Mouse (Mus musculus): Measurements from ENCODE around the gene Hsp90aa1. TPM values are rescaled to one million over a fixed set of nuclear protein-coding genes. Genes with fewer than 3 reads are reported as not detected.
"Not testable (repeated sequence)": the region's sequence is repeated elsewhere in the genome, so short reads cannot be mapped to it uniquely, and the experiment has no call there.

The Hsp90aa1 gene
- polyA plus RNA-seq, 1 experiment from 2014 or later = 1,082 TPM

DNA sequence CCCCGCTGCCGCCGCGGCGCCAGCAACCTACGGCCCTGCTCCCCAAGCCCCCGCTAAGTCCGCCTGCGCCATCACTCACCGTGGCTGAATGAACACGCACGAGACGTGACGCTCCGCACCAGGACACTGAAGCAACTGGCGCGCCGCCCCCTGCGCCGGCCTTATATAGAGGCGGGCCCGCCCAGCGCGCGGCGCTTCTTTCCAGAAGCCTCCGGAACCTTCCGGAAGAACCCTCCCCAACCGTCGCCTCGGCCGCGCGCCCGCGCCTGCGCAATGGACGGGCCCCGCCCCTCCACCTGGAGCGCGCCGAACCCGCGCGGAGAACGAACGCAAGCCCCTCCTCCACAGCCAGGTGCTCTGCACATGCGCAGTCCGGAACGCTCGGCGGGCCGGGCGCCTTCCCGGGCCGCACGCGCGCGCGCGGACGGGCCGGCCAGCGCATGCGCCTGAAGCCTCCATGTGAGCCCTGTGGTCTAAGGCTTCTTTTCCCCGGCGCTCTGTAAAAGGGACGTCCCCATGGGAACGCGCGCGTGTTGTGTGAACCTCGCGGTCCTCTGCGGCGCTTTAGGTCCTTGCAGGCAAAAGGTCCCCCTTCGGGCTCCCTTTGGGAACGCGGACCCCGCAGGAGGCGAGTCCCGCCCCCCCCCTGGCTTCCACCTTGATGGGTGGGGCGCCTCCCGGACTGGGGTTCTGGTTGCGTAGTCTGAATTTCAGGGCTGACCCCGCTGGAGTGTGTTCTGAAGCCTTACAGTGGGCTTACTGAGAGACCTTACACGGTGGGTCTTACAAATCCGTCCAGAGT lies 6.2 kb downstream of the Hsp90aa1 start:
- peak; percentile 98 for DNase-seq (ENCODE audit: low spot score)
- Histone ChIP-seq H3K27ac (peak overlapping the region; percentile 100), H3K9me3 (no peaks in the 10 kb centered on the region), H3K36me3 (peaks cover 27% of the 10 kb centered on the region), H3K4me1 (peaks cover 45% of the 10 kb centered on the region), H3K27me3 (ENCODE audit: insufficient read depth, poor library complexity, severe bottlenecking) (no peaks in the 10 kb centered on the region), H3K4me3 (peak overlapping the region; percentile 100)
- WGBS = under 1% methylated on average over 89 of the region's 89 CpGs

DNA sequence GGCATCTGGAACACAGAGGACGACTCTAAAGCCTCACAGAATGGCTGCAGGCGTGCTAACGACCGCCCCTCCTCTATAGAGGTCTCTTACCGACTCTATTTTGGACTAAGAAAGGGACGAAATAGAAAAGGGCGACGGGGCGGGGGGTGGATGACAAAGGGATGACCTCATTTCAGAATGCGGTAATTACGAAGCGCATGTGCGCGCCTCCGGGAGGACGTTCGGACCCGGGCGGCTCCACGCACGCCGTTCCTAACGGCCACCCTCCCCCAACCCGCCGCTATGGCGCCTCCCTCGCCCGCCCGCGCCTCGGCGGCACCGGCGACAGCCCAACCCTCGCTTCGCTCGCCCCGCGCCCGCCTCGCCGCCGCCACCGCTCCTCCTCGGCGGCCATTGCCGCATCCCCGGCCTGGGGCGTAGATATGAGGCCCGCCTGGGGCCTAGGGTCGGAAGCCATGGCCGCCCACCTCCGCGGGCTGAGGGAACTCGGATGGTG lies 6.8 kb downstream of the Hsp90aa1 start:
- Histone ChIP-seq H3K4me1 (peaks cover 39% of the 10 kb centered on the region), H3K4me3 (peak overlapping the region; percentile 100), H3K27me3 (ENCODE audit: insufficient read depth, poor library complexity, severe bottlenecking) (no peaks in the 10 kb centered on the region), H3K27ac (peak overlapping the region; percentile 100), H3K36me3 (peaks cover 29% of the 10 kb centered on the region), H3K9me3 (no peaks in the 10 kb centered on the region)
- DNase-seq (ENCODE audit: low spot score) = peak; percentile 86
- WGBS = under 1% methylated on average over 55 of the region's 55 CpGs

DNA sequence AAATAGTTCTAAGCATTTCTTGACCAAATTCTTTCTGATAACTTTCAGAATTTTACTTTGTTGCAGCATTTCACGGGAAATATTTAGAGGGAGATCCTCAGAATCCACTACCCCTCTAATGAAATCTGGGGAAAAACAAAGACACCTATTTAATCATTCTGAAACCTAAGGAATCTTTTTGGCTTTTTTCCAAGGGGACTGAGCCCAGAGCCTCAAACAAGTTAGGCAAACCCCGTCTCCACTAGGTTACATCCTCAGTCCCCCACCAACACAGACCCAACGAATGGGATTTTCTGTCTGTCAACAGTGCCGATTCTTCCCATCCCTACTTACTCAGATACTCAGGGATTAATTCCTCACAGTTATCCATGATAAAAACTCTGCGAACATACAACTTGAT lies 9.2 kb downstream of the Hsp90aa1 start:
- DNase-seq (ENCODE audit: low spot score); H3K9me3 ChIP-seq; H3K27me3 ChIP-seq (ENCODE audit: insufficient read depth, poor library complexity, severe bottlenecking); H3K4me3 ChIP-seq; H3K27ac ChIP-seq: not testable (repeated sequence)
- H3K36me3 ChIP-seq = peaks cover 52% of the 10 kb centered on the region
- H3K4me1 ChIP-seq = peaks cover 22% of the 10 kb centered on the region
- WGBS = 82% methylated on average over 5 of the region's 5 CpGs

DNA sequence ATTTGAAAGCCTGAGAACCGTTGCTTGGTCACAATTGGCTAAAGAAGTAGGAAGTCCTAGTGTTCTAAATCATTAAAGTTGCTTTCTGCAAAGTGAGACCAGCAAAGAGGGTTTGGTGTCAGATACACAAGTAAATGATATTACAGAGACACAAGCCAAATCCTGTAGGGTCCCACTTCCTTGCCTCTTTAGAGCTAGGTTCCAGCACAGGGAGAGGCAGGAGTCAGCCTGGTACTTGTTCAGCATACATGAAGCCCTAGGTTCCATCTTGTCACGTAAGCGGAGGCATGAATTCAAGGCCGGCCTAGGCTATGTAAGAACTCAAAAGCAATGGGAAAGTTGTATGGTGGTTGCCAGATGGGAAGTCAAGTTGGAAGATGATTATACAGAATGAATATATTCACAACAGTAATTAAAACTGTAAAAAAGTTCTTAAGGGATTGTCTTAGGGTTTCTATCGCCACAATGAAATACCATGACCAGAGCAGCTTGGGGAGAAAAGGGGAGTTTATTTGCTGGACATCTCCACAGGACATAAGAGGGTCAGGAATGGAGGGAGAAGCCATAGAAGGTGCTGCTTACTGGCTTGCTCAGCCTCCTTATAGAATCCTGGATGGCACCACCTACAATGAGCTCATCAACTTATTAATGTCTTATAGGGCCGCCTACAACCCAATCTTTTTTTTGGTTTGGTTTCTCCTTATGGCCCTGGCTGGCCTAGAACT lies 12.4 kb downstream of the Hsp90aa1 start:
- WGBS = 86% methylated on average over 6 of the region's 6 CpGs
- H3K27ac ChIP-seq = no peak overlapping the region

DNA sequence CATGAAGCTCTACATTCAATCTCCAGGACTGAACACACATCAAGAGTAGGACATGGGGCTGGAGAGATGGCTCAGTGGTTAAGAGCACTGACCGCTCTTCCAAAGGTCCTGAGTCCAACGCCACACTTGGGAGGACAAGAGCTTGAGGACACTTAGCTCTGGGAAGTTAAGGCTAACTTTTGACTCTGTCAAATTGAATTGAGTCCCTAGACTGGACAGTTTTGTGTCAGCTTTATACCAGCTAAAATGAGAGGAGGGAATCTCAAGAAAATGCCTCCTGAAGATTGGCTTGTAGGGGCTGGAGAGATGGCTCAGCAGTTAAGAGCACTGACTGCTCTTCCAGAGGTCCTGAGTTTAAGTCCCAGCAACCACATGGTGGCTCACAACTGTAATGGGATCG lies 13.6 kb downstream of the Hsp90aa1 start:
- not testable (repeated sequence) for H3K9me3 ChIP-seq; DNase-seq (ENCODE audit: low spot score); H3K27ac ChIP-seq; H3K27me3 ChIP-seq (ENCODE audit: insufficient read depth, poor library complexity, severe bottlenecking); H3K4me3 ChIP-seq; H3K4me1 ChIP-seq
- 94% methylated on average over 3 of the region's 3 CpGs for WGBS
- peaks cover 59% of the 10 kb centered on the region for H3K36me3 ChIP-seq

More for the DNA sequence above, 12.4 kb downstream of the Hsp90aa1 start:
- Histone ChIP-seq H3K9me3 (no peaks in the 10 kb centered on the region), H3K27me3 (ENCODE audit: insufficient read depth, poor library complexity, severe bottlenecking) (no peaks in the 10 kb centered on the region), H3K36me3 (peaks cover 67% of the 10 kb centered on the region), H3K4me3 (no peak overlapping the region), H3K4me1 (peaks cover 14% of the 10 kb centered on the region)
- no peak for DNase-seq (ENCODE audit: low spot score)

DNA sequence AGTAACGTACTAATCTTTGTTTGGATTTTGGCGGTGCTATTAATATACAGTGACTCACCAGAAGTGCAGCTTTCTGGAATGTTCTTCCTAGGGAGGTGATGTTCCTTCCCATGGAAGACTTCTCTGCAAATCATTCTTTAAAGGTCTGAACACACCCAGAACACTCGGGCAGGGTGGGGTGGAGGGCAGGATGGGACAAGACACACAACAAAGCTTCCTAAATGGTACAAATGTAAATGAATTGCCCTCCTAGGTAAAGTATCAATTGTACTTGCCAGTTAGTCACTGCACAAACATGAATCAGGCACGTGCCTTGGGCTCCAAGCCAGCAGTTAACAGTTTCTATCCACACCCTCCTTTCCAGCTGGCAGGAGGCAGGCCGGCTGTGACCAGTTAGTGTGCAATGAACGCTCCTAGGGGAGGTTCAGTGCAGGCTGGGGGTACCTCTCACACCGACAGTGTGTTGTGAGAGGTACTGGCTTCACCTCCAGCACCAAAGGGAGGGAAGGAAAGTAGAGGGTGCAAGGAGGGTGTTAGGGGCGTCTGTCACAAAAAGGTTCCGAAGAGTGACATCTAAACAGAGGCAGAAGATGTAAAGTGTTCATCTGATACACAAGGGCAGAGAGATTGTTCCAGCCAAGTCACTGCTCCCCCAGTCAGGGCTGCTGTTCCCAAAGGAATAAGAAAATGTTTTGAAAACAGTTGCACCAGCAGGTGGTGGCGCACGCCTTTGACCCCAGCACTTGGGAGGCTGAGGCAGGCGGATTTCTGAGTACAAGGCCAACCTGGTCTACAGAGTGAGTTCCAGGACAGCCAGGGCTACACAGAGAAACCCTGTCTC lies 14.4 kb downstream of the Hsp90aa1 start:
- 61% methylated on average over 12 of the region's 12 CpGs for WGBS
- peaks cover 7% of the 10 kb centered on the region for H3K4me1 ChIP-seq
- peaks cover 53% of the 10 kb centered on the region for H3K36me3 ChIP-seq
- no peaks in the 10 kb centered on the region for H3K9me3 ChIP-seq
- H3K4me3 ChIP-seq = no peak overlapping the region
- peak overlapping the region; percentile 56 for H3K27ac ChIP-seq
- DNase-seq (ENCODE audit: low spot score) = peak; percentile 86
- no peaks in the 10 kb centered on the region for H3K27me3 ChIP-seq (ENCODE audit: insufficient read depth, poor library complexity, severe bottlenecking)

DNA sequence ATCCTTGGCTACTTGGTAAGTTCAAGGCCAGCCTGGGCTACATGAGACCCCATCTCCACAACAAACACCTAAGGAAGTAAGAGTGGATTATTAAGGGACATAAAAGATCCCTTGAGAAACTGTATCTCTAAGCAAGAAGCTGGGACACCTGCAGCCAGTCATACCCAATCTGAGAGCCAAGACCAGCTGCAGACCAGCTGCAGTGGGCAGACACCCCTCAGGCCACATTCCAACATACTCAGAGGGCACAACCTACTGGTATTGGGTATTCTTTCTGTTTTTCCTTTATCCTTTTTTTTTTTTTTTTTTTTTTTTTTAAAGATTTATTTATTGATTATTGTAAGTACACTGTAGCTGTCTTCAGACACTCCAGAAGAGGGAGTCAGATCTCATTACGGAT lies 18.9 kb downstream of the Hsp90aa1 start:
- H3K4me1 ChIP-seq = peaks cover 16% of the 10 kb centered on the region
- DNase-seq (ENCODE audit: low spot score) = no peak
- no peak overlapping the region for H3K4me3 ChIP-seq
- H3K27me3 ChIP-seq (ENCODE audit: insufficient read depth, poor library complexity, severe bottlenecking) = no peaks in the 10 kb centered on the region
- H3K36me3 ChIP-seq = peaks cover 17% of the 10 kb centered on the region
- WGBS = no CpG with 5 or more reads among the region's 1 CpGs
- H3K27ac ChIP-seq = no peak overlapping the region
- no peaks in the 10 kb centered on the region for H3K9me3 ChIP-seq

DNA sequence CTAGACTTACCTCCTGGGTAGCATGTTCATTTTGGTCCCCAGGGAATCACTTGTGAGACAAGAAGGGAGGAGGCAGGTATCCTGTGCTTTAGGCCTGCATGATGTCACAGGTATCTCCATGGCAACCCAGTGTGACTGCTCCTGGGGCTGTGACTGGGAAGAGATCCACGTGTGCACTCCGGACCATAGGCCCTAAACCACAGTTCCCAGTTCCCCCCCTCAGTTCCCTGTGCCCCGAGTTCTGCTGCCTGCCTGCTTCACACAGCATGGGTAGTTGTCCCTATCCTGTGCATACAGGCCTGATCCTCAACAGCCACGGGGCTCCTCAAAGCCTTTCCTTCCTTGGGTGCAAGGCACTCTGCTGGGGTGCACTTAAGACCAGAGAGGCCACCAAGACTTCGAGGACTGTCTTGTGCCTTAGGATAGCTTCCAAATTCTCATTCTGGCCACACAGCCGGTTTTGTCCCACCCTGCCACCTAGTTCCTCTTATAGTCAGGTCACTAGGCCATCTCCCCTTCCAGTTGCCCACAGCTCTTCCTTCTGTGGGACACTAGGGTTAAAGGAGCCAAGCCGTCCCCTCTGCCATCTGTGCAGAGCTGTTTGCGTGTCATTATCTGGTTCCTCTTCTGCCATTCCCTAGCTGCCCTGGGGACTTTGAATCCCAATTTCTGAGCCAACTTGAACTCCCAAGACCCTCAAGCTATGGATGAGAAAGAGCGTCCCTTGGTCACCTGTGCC lies 19.8 kb downstream of the Hsp90aa1 start, which contains the start of gene 1700001K19Rik:
1700001K19Rik (minus strand) TSS at position 59 of the 739 bp plus-strand sequence.
- H3K27me3 ChIP-seq (ENCODE audit: insufficient read depth, poor library complexity, severe bottlenecking) = no peaks in the 10 kb centered on the region
- DNase-seq (ENCODE audit: low spot score) = no peak
- WGBS = 75% methylated on average over 9 of the region's 9 CpGs
- H3K4me1 ChIP-seq = peaks cover 9% of the 10 kb centered on the region
- H3K4me3 ChIP-seq = no peak within 1 kb of the TSS
- H3K9me3 ChIP-seq = no peaks in the 10 kb centered on the region
- H3K36me3 ChIP-seq = peaks cover 9% of the 10 kb centered on the region
- H3K27ac ChIP-seq = no peak within 1 kb of the TSS; the same call in 1 of the 2 replicates

DNA sequence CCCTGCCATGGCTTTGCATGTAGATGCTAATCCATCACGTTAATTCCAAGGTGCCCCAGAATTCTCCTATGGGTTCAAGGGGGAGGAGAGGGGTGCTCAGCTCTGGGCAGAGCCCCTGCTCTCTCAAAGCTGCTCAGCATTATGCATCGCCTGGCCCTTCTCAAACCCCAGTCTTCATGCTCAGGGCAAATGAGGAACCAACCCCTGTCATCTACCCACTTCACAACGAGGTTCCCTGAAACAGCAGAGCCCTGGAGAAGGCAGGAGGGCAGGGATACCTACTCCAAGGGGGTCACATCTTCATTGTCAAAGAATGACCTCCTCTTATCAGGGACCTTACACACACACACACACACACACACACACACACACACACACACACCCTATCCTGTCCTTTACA lies 20.6 kb downstream of the Hsp90aa1 start:
- Histone ChIP-seq H3K4me1 (peaks cover 9% of the 10 kb centered on the region), H3K27ac (no peak overlapping the region), H3K4me3 (no peak overlapping the region), H3K27me3 (ENCODE audit: insufficient read depth, poor library complexity, severe bottlenecking) (no peaks in the 10 kb centered on the region), H3K9me3 (no peaks in the 10 kb centered on the region), H3K36me3 (peaks cover 8% of the 10 kb centered on the region)
- WGBS = 66% methylated on average over 3 of the region's 3 CpGs
- DNase-seq (ENCODE audit: low spot score) = no peak

DNA sequence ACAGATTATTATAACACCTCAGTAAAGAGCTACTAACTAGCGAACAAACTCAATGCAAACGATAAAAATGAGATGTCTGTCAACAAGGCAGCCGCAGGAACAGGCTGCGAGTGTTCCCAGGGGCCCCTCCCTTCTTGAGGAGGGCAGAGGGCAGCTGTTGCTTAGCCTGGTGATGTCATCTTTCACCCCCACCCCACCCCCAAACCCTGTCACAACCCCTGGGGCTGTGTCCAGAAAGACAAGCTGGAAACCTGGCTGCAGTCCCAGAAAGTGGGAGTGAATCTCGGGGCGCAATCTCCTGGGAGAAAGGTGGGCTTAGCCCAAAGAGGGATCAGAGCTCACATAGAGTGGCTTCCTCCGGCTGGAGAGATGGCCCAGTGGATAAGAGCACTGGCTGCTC lies 21.3 kb downstream of the Hsp90aa1 start:
- no peak overlapping the region for H3K4me3 ChIP-seq
- 46% methylated on average over 7 of the region's 7 CpGs for WGBS
- H3K4me1 ChIP-seq = peaks cover 9% of the 10 kb centered on the region
- H3K36me3 ChIP-seq = 0 out of 2 replicates have a peak, but pooled peaks cover 3% of the 10 kb centered on the region
- no peak overlapping the region for H3K27ac ChIP-seq
- DNase-seq (ENCODE audit: low spot score) = no peak
- no peaks in the 10 kb centered on the region for H3K27me3 ChIP-seq (ENCODE audit: insufficient read depth, poor library complexity, severe bottlenecking)
- H3K9me3 ChIP-seq = no peaks in the 10 kb centered on the region

DNA sequence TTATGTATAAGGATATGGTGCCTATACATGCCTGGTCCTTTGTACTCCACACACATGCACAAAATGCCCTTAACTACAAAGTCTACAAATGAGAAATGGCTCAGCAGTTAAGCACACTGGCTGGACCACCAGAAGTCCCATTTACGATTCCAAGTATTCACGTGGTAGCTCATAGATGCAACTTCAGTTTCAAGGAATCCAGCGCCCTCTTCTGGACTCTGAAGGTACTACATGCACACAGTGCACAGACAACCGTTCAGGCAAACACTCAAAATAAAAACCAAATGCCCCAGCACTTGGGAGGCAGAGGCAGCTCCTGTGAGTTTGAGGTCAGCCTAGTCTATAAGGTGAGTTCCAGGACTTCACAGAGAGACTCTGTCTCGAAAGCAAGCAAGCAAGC lies 28.3 kb downstream of the Hsp90aa1 start:
- no peak overlapping the region for H3K27ac ChIP-seq
- no peak overlapping the region for H3K4me3 ChIP-seq
- H3K9me3 ChIP-seq = no peaks in the 10 kb centered on the region
- no peaks in the 10 kb centered on the region for H3K27me3 ChIP-seq (ENCODE audit: insufficient read depth, poor library complexity, severe bottlenecking)
- DNase-seq (ENCODE audit: low spot score) = no peak
- no peaks in the 10 kb centered on the region for H3K4me1 ChIP-seq
- H3K36me3 ChIP-seq = peaks cover 18% of the 10 kb centered on the region
- 58% methylated on average over 5 of the region's 5 CpGs for WGBS

DNA sequence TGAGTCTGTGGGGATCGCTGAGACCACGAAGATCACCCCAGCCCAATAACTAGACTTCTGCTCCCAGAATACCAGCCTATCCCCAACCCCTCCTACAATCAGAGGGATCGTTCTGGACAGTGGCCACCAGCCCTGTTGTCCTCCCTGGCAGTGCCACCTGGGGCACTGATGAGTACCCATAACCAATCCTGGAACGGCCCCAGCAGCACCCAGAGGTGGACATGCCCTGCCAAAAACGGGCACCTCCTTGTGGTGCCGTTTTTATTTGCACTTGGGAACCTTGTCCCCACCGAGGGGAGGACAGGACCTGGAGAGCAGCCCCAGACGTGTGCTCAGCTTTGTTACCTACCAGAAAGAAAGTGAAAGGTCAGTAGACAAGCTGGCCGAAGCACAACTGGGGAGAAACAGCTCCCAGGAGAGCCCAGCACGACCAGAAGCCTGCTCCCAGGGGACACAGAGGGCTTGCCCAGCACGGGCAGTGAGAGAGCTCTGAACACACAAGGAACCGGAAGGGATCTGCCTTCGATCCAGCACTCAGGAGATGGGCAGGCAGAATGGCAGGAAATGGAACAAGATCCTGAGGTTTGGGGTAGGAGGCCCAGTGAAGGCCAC lies 35.0 kb downstream of the Hsp90aa1 start:
- 92% methylated on average over 13 of the region's 13 CpGs for WGBS
- no peaks in the 10 kb centered on the region for H3K9me3 ChIP-seq
- no peak overlapping the region for H3K27ac ChIP-seq
- H3K27me3 ChIP-seq (ENCODE audit: insufficient read depth, poor library complexity, severe bottlenecking) = no peaks in the 10 kb centered on the region
- H3K36me3 ChIP-seq = peaks cover 84% of the 10 kb centered on the region
- H3K4me1 ChIP-seq = no peaks in the 10 kb centered on the region
- H3K4me3 ChIP-seq = no peak overlapping the region
- no peak for DNase-seq (ENCODE audit: low spot score)

All from heart, embryonic 10.5 days (tissue).